Mouse (Mus musculus) ES-E14 (cell line): ENCODE measurements at regions not wholly inside any gene's neighbourhood (a gene's known extent, or its start where the extent isn't known, plus 50 kb on each side); places are given as distances from the start of the nearest gene placed in this dataset.

ENCODE experiments used
- CHD2 ChIP-seq: IDR thresholded peaks from 2 replicates; pipeline ENCODE4 v1.6.1; 2014; ENCODE audit warnings: mild to moderate bottlenecking, low read depth, low read length, inconsistent platforms
- HCFC1 ChIP-seq: IDR thresholded peaks from 2 replicates; pipeline ENCODE4 v1.6.1; 2012; ENCODE audit warnings: low read length, inconsistent platforms, borderline replicate concordance; ENCODE audit not compliant: insufficient read depth
- MAFK ChIP-seq: IDR thresholded peaks from 2 replicates; pipeline ENCODE4 v1.6.1; 2014; ENCODE audit warnings: mild to moderate bottlenecking, low read depth, low read length, inconsistent platforms; ENCODE audit not compliant: insufficient read depth
- ZC3H11A ChIP-seq: IDR thresholded peaks from 2 replicates; pipeline ENCODE4 v1.6.1; 2012; ENCODE audit warnings: low read depth, mild to moderate bottlenecking, inconsistent platforms, low read length, borderline replicate concordance

- TF ChIP-seq MAFK (peak; percentile 51; the same call in 1 of the 2 replicates), CHD2 (no peak), HCFC1 (no peak), ZC3H11A (no peak)
Observed at GRCm38 (mm10) chr4:84757172-84757571, 82.1 kb upstream of the Bnc2 start.
